Mouse (Mus musculus) kidney, postnatal 25 days (tissue): ENCODE data around the gene Olfr1161.
"Not testable (repeated sequence)": the region's sequence is repeated elsewhere in the genome, so short reads cannot be mapped to it uniquely, and the experiment has no call there.

Source experiments
- DNase-seq, 2 experiments: peaks; one replicate each; pipeline ENCODE4 v3.0.0; 2021; ENCODE audit warnings: mixed read lengths in 2 of 2

Olfr1161 gene

DNA sequence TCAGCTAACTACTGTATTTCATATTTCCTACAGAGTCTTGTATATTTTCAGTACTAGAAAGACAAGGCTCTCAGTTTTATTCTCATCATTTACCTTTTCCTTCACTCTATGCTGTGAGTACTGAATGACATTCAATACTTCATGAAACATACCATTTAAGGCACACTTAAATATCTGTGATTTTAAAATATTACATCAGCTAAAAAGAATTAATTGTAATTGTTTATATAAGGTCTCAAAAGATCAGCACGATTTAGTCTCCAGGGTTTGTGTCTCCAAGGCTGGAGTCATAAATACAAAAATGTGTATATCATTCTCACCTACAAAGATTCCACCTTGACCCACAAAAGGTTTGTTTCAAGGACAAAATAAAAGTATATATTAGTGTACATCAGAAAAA, at the start of gene Olfr1161:
Olfr1161 (plus strand) TSS at position 301 of the 400 bp plus-strand sequence.
- DNase-seq, result not testable (repeated sequence)

DNA sequence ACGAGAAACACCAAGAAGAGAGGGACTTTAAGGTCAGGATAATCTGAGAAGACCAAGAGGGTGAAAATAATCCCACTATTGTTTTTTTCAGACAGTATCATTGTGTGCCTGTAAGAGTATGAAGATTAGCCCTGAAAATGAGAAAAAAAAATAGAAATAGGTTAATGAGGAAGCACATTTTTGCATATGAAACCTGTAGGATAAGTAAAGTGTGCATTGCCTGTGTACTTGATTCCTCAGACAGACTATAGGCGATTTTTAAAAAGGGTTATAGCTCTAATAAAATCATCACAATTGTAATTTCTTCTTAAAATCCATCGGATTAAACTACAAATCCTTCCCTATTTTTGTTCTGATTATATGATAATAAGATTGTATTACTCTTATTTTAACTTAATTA, 48.0 kb upstream of the Olfr1161 start, which contains the start of gene Olfr74:
Olfr74 (minus strand) TSS at position 101 of the 400 bp plus-strand sequence.
- DNase-seq, result no peak

DNA sequence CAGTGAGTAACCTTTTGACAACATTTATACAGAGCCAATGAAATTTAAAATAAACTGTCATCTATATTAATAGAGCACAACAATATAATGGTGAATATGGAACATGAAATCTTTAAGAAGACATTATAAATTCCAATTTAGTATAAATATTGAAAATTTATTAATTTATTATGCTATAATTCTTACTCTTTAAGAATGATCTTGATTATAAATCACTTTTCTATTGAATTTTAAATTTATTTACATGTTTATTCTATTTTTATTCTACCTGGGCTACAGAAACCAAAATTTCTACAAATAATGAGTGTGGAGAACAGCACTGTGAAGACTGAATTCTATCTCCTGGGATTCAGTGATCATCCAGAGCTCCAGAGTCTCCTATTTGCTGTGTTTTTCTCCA, 32.8 kb upstream of the Olfr1161 start, which contains the start of gene Olfr1158:
Olfr1158 (plus strand) TSS at position 301 of the 400 bp plus-strand sequence.
- no peak for DNase-seq

DNA sequence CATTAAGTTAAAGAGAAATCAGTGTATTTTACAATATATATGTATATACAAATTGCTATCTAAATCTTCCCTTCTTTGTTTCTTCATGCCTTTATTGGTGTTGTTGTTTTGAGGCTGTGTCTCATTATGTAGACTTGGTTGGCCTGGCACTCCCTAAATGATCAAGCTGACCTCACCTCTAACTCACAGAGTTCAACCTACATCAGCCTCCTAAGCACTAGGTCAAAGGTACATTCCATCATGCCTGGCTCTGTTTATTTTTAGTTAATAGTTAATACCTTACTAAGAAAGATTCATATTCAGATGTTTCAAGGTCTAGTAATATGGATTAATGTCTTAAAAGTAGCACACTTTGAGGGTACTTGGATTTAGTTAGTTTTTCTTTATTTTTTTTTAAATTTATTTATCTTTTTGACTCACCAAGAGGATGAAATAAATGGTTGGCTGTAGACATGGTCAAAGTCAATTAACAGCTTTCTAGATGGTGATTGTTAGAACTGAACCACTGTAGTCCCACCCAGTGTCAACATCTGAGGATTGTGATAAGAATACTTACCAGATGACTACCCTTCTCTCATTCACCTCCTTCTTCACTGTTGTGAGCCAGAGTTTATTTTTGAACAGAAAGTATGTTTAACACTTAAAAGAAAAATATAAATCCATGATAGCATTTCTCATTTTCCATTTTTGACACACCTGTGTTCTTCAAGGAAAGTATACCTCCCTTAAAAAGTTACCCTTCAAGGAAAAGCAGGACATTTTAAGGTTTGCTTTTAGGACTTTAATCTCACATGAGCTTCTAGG, 14.9 kb upstream of the Olfr1161 start, which contains the start of gene Olfr1160:
Olfr1160 (minus strand) TSS at position 754 of the 804 bp plus-strand sequence.
- DNase-seq, result no peak

DNA sequence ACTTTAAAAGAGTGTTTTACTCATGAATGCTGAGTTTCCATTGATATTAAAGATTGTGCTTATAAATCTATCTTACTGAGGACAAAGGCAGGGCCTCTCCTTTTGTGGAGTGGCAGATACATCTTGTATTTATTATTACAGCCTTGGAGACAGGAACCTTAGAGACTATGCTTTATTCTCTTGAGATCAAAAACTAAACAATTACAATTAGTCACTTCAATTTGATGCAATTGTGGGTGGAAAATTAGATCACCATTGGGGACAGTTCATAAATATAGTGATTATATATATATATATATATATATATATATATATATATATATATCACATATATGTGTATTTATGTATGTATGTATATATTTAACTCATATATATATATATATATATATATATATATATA, 15.0 kb downstream of the Olfr1161 start, which contains the start of gene Olfr73:
Olfr73 (minus strand) TSS at position 101 of the 400 bp plus-strand sequence.
- DNase-seq, result no peak

DNA sequence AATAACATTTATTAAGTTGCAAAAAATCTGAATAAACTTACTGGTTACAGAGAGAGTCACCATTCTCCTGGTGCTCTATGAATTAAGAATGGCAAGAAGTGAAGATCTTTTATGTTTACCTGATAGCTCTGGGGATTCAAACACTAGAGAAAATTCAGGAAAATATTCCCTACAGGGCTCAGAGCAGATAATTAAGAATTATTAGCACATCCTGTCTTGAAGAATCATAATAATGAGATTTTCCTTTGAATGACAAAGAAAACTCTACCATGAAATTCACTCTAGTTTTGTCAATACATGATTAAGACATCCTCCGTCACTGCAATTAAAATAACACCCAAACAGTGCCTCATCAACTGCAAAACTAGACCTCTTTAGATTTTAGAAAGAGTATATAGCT, 28.5 kb downstream of the Olfr1161 start, which contains the start of gene Olfr1162:
Olfr1162 (minus strand) TSS at position 101 of the 400 bp plus-strand sequence.
- DNase-seq, result no peak

DNA sequence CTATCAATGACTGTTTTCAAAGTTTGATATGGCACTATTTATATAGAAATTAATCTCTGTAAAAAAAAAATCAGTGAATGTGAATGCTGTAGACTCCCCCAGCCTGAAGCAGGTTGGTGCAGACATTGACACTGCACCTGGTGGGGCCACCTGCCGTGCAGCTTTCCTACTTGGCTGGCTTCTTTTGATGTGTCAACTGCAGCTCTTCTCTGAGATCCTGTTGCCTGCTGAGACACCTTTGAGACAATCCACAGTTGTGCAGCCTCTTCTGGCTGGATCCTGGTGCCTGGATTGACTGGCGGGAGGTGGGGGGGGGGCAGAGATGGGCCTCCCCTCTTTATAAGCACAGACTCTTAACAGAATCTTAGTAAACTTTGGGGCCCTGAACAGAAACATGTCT, 41.0 kb downstream of the Olfr1161 start:
- DNase-seq, result no peak

DNA sequence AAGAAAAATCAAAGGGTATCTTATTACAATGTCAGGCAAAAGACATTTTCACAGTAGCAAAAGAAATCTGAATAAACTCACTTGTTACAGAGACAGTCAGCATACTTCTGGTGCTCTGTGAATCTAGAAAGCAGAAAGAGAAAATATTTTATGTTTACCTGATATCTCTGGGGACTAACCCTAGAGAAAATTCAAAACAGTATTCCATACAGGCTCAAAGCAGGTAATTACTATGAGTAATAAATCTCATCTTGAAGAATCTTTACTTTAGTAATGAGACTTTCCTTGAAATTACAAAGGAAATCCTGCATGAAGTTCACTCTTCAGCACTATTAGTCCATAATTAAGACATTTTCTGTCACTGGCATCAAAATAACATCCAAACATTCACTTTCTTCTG, 49.2 kb downstream of the Olfr1161 start, which contains the start of gene Olfr1163:
Olfr1163 (minus strand) TSS at position 101 of the 400 bp plus-strand sequence.
- no peak for DNase-seq
